Comparison of ENCODE assay signal across 8 mouse cellular contexts in the genomic region with DNA sequence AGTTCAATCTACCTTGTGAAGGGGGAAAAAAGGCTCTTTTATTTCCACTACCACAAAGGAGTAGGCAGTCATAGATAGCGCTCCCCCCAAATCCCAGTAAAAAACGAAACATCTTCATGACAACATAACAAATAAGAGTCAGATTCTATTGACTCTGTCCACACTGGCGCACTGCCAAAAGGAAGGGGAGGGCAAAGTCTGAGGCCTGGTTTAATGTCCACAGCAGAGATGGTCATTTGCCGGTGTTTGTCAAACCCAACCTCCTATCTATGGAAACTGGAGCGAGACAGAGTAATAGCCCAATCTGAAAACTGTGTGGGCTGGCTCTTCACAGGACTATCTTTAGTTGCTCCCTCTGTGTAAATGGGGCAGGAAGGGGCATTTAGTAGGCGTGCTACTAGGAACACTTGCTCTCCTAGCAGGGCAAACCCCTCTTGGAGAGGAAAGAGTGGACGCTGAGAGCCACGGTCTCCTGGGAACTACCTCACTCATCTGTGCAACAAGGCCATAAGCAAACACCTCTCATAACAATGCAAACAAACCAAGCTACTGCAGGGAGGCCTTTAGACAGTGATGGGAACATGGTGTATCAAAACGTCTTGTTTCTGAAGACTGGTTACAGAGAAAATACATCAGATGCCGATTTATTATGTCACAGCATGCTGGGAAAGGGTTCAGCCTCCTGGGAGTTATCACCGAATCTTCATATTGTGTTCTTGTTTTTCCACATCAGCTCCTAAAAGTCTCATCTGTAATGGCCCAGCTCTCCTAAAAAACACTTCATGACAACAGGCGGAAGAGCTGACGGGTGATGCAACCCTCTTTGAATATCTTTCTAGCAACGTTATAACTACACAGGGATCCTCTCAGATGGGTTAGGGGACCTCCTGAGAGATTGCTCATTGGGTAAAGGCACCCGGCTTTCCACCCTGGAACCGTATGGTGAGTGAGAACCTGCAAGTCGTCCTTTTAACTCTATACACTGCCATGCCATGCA. TPM values are rescaled to one million over a fixed set of nuclear protein-coding genes. Genes with fewer than 3 reads are reported as not detected.
DNase-seq lines count a peak whose midpoint lies in the region; ATAC-seq and TF ChIP-seq lines count a peak whose summit lies in the region.

No protein-coding gene starts in this region.

- peak overlapping the region; percentile 97 for H3K4me3 ChIP-seq in left cerebral cortex, adult 2 months
- peak overlapping the region; percentile 94 for H3K4me3 ChIP-seq in heart, embryonic 15.5 days
- H3K4me3 ChIP-seq in kidney, postnatal 0 days (replicated peaks; ENCODE audit: low read depth, low read length) = peak overlapping the region; percentile 84

- peak overlapping the region; percentile 92 for H3K9ac ChIP-seq in heart, embryonic 15.5 days
- peak overlapping the region; percentile 83 for H3K9ac ChIP-seq in kidney, postnatal 0 days (ENCODE audit: low read depth, low read length)

- 38% methylated on average over 17 of the region's 17 CpGs for WGBS in heart, embryonic 15.5 days
- 36% methylated on average over 17 of the region's 17 CpGs for WGBS in kidney, postnatal 0 days

- no peak for DNase-seq in left cerebral cortex, adult 2 months (ENCODE audit: extremely low spot score in 1 of 2, low spot score in 2 of 2)
- no peak for DNase-seq in left cerebral cortex, adult 11 months (ENCODE audit: low spot score)
- peak; percentile 81 for DNase-seq in cerebellum, postnatal 10 days
- DNase-seq in kidney, postnatal 0 days (ENCODE audit: low spot score) = peak; percentile 54
- peak; percentile 82 for DNase-seq in lung, postnatal 14 days
- DNase-seq in natural killer cell, adult 2 months (ENCODE audit: low spot score in 2 of 2) = no peak

- H3K9me3 ChIP-seq in heart, embryonic 15.5 days (replicated peaks) = no peaks in the 10 kb centered on the region
- no peaks in the 10 kb centered on the region for H3K9me3 ChIP-seq in kidney, postnatal 0 days (replicated peaks; ENCODE audit: low read length)

- no peaks in the 10 kb centered on the region for H3K27me3 ChIP-seq in heart, embryonic 15.5 days
- no peaks in the 10 kb centered on the region for H3K27me3 ChIP-seq in kidney, postnatal 0 days (ENCODE audit: insufficient read depth, low read length)

- no peaks in the 10 kb centered on the region for H3K36me3 ChIP-seq in heart, embryonic 15.5 days
- no peaks in the 10 kb centered on the region for H3K36me3 ChIP-seq in kidney, postnatal 0 days (ENCODE audit: insufficient read depth, low read length)

- peaks cover 62% of the 10 kb centered on the region for H3K4me1 ChIP-seq in heart, embryonic 15.5 days (replicated peaks)
- peaks cover 33% of the 10 kb centered on the region for H3K4me1 ChIP-seq in kidney, postnatal 0 days (replicated peaks; ENCODE audit: insufficient read depth, low read length)

- intact Hi-C loops in left cerebral cortex, adult 2 months (cut with DNase I) = loop anchor here (1.0 to 5.0 kb wide), 3 partner anchors 43 to 370 kb away; no protein-coding TSS in a partner anchor

- H3K27ac ChIP-seq in left cerebral cortex, adult 2 months = peak overlapping the region; percentile 91
- H3K27ac ChIP-seq in heart, embryonic 15.5 days = peak overlapping the region; percentile 71; the same call in 1 of the 2 replicates
- H3K27ac ChIP-seq in kidney, postnatal 0 days = peak overlapping the region; percentile 47; the same call in 1 of the 2 replicates

- no peak for ATAC-seq in heart, embryonic 15.5 days (replicated peaks; ENCODE audit: insufficient number of reproducible peaks, insufficient read depth, low FRiP score, low read depth)
- no peak for ATAC-seq in kidney, postnatal 0 days (replicated peaks; ENCODE audit: low FRiP score, low read depth)
- no peak for ATAC-seq in granulocyte monocyte progenitor cell, adult 5-6 weeks (replicated peaks; ENCODE audit: poor library complexity, severe bottlenecking)

- H3K4me2 ChIP-seq in heart, embryonic 15.5 days = peak overlapping the region; percentile 79
- peak overlapping the region; percentile 83 for H3K4me2 ChIP-seq in kidney, postnatal 0 days (ENCODE audit: low read length)

- TF ChIP-seq CTCF in left cerebral cortex, adult 2 months (IDR thresholded peaks at IDR 0.05) = no peak
- TF ChIP-seq CTCF in kidney, postnatal 0 days (IDR thresholded peaks at IDR 0.05; ENCODE audit: low read depth) = no peak

RNA-seq across cellular contexts. Expression of gene Cry2, which starts 1.2 kb away (rescaled TPM):
- total RNA-seq in left cerebral cortex, adult 2 months (2021) = 100 to 1,000 TPM; 126 to 129 TPM
- polyA plus RNA-seq in heart, embryonic 15.5 days (2015; fragmentation: Nextera tagmentation; extraction: Ambion mirVana) = 15.8 and 20.9 TPM in 2 replicates
- 10.1 and 12.8 TPM in 2 replicates for polyA plus RNA-seq in kidney, postnatal 0 days (2015; fragmentation: Nextera tagmentation; extraction: Ambion mirVana)
- 12.3 and 15.8 TPM in 2 replicates for total RNA-seq in granulocyte monocyte progenitor cell, adult 5-6 weeks (2014; fragmentation: Nextera tagmentation)
- total RNA-seq in granulocyte monocyte progenitor cell, adult 5-6 weeks (2017) = 8.4 and 8.7 TPM in 2 replicates

RNA-seq across cellular contexts. Expression of gene Slc35c1, which starts 27.7 kb away (rescaled TPM):
- 10 to 100 TPM; 16.1 to 16.9 TPM for total RNA-seq in left cerebral cortex, adult 2 months (2021)
- polyA plus RNA-seq in heart, embryonic 15.5 days (2015; fragmentation: Nextera tagmentation; extraction: Ambion mirVana) = 6.9 and 11.6 TPM in 2 replicates
- polyA plus RNA-seq in kidney, postnatal 0 days (2015; fragmentation: Nextera tagmentation; extraction: Ambion mirVana) = 14.8 and 15.5 TPM in 2 replicates
- 84.7 and 86.6 TPM in 2 replicates for total RNA-seq in granulocyte monocyte progenitor cell, adult 5-6 weeks (2014; fragmentation: Nextera tagmentation)
- 23.4 and 23.8 TPM in 2 replicates for total RNA-seq in granulocyte monocyte progenitor cell, adult 5-6 weeks (2017)

RNA-seq across cellular contexts. Expression of gene Mapk8ip1, which starts 31.5 kb away (rescaled TPM):
- total RNA-seq in left cerebral cortex, adult 2 months (2021) = 100 to 1,000 TPM; 340 to 364 TPM
- 5.7 and 9.7 TPM in 2 replicates for polyA plus RNA-seq in heart, embryonic 15.5 days (2015; fragmentation: Nextera tagmentation; extraction: Ambion mirVana)
- polyA plus RNA-seq in kidney, postnatal 0 days (2015; fragmentation: Nextera tagmentation; extraction: Ambion mirVana) = 25.9 and 28.2 TPM in 2 replicates
- not detected in 2 replicates for total RNA-seq in granulocyte monocyte progenitor cell, adult 5-6 weeks (2014; fragmentation: Nextera tagmentation)
- not detected in 2 replicates for total RNA-seq in granulocyte monocyte progenitor cell, adult 5-6 weeks (2017)

RNA-seq across cellular contexts. Expression of gene 1700029I15Rik, which starts 50.3 kb away (rescaled TPM):
- total RNA-seq in left cerebral cortex, adult 2 months (2021) = 1 to 10 TPM; 5.3 TPM
- polyA plus RNA-seq in heart, embryonic 15.5 days (2015; fragmentation: Nextera tagmentation; extraction: Ambion mirVana) = 1.2 and 1.7 TPM in 2 replicates
- 1.8 and 2.5 TPM in 2 replicates for polyA plus RNA-seq in kidney, postnatal 0 days (2015; fragmentation: Nextera tagmentation; extraction: Ambion mirVana)
- 0.24 and 5.1 TPM in 2 replicates for total RNA-seq in granulocyte monocyte progenitor cell, adult 5-6 weeks (2014; fragmentation: Nextera tagmentation)
- total RNA-seq in granulocyte monocyte progenitor cell, adult 5-6 weeks (2017) = 0.82 and 3.6 TPM in 2 replicates

RNA-seq across cellular contexts. Expression of gene Large2, which starts 57.9 kb away (rescaled TPM):
- 1 to 10 TPM in 1 of 2 experiments, under 1 TPM in 1; 0.72 to 1.0 TPM for total RNA-seq in left cerebral cortex, adult 2 months (2021)
- 1.6 and 3.4 TPM in 2 replicates for polyA plus RNA-seq in heart, embryonic 15.5 days (2015; fragmentation: Nextera tagmentation; extraction: Ambion mirVana)
- 30.6 and 34.3 TPM in 2 replicates for polyA plus RNA-seq in kidney, postnatal 0 days (2015; fragmentation: Nextera tagmentation; extraction: Ambion mirVana)
- total RNA-seq in granulocyte monocyte progenitor cell, adult 5-6 weeks (2014; fragmentation: Nextera tagmentation) = 0.75 and 2.5 TPM in 2 replicates
- total RNA-seq in granulocyte monocyte progenitor cell, adult 5-6 weeks (2017) = 0.13 TPM in 1 of 2 replicates, not detected in the other

Comparison
In these comparisons a context has a peak if more than half of its experiments do, and no peak if none do; other contexts are left out.
1. DNase-seq: peak in cerebellum, postnatal 10 days (2 of 2), kidney, postnatal 0 days (single experiment) and lung, postnatal 14 days (single experiment); none in left cerebral cortex, adult 2 months (0 of 2), left cerebral cortex, adult 11 months (single experiment) and natural killer cell, adult 2 months (0 of 2).
2. RNA of gene Cry2, which starts 1.2 kb away (total RNA-seq): 126 to 129 TPM in left cerebral cortex, adult 2 months; 8.4 to 15.8 TPM in granulocyte monocyte progenitor cell, adult 5-6 weeks; every median in the first group is over 4 times any median in the second.
3. RNA of gene Mapk8ip1, which starts 31.5 kb away (total RNA-seq): 340 to 364 TPM in left cerebral cortex, adult 2 months; not detected in granulocyte monocyte progenitor cell, adult 5-6 weeks; every median in the first group is over 100 times any median in the second.
4. Peak in every context shown above with its lines, with median percentiles within 50 percentile points of each other: H3K27ac ChIP-seq and H3K4me3 ChIP-seq.